Mouse (Mus musculus): ENCODE measurements at regions not wholly inside any gene's neighbourhood (a gene's known extent, or its start where the extent isn't known, plus 50 kb on each side); places are given as distances from the start of the nearest gene placed in this dataset.

DNA sequence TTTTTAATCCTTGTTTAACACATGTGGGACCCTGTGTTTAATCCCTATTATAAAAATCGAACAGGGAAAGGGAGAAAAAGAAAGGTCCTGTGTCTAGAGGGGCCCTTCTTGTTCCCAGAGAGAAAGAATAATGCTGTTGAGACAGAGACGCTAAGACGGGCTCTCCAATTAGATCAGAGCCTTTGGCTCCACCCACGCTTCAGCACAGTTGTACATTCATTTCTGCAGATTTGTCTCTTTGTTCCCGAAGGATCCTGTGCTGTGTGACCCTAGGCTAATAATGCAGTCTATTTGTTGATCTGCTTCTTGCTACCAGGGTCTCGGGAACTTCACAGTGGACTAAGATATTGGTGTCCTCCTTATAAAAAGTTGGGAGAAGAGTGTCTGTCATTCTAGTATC, 92.0 kb downstream of the Cdc5l start:
- DNase-seq (ENCODE audit: low read depth, low spot score) = no peak

DNA sequence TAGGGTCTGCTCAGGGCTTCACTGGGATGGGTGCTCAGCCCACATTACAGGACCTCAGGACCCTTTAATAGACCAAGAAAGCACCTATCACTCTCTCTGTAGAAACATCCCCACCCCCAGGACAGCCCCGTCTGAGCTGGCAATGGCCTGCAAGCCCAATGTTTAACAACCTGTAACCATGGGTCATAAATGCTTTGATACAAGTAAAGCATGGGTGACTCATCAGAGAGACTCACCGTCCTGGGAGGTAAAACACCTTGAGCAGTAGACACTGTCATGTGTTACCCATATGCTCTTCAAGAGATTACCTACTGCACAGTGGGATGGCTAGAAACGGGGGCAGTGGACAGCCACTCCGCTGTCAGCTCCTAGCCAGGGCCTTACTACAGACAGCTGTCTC, 92.7 kb downstream of the Cdc5l start:
- no peak for DNase-seq (ENCODE audit: low read depth, low spot score)

DNA sequence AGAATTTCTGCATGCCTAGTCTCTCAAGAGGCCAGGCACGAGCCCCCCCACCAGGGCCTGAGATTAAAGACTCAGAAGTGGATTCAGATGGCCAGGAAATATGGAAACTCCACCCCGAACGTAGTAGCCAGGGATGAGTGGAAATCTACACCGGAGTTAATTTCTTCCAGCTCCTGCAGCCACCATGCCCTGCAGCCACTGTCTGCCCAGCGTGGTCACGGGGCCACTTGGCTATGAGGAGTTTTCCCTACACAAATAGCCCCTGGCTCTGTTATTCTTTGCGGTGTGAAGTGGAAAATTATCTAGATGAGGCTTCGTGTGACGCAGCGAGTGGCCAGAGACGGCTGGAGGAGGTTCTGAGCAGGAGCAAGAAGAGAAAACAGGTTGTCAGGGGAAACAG, 94.3 kb downstream of the Cdc5l start:
- no peak for DNase-seq (ENCODE audit: low read depth, low spot score)

DNA sequence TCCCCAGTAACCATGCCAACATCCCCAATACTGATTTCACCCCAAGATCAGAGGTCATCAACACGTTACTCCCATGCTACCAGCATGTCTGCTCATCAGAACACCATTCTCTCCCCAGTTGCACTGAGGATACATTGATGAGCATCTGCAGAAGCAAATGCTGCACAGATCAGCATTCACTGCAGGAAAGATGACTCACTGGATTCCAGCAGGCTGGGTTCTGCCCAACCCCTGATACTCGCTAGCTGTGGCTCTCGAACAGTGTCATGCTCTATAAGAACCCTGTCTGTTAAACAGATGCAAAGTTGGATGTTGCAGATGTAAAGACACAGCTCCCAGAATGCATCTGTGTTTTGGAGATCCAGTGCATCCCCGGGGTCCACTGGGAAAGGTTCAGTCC, 95.5 kb downstream of the Cdc5l start:
- DNase-seq (ENCODE audit: low read depth, low spot score) = no peak

DNA sequence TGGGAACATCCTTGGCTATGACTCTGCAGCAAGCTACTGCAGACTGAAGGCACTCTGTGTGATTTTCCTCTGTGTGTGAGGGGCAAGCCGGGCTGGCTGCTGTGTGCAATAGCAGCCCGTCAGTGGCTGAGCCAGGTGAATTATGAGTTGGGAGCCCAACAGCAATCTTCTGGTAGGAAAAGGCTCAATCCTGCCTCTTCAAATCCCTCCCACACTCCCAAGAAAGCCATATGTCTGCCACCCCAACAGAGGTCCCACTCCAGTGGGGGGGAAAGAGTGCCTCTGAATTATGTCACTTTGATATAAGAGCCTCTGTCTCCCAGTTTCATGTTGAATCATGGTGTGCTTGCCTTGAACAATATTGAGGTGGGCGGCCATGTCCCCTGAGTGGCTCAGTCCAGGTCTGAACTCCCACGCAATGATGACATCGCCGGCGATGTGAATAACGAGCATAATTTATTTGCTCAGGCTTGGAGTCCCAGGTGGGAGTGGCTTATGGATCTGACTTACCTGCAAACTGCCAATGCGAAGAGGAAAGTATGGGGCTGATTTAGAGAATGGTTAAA, 97.9 kb downstream of the Cdc5l start:
- no peak for DNase-seq (ENCODE audit: low read depth, low spot score)

DNA sequence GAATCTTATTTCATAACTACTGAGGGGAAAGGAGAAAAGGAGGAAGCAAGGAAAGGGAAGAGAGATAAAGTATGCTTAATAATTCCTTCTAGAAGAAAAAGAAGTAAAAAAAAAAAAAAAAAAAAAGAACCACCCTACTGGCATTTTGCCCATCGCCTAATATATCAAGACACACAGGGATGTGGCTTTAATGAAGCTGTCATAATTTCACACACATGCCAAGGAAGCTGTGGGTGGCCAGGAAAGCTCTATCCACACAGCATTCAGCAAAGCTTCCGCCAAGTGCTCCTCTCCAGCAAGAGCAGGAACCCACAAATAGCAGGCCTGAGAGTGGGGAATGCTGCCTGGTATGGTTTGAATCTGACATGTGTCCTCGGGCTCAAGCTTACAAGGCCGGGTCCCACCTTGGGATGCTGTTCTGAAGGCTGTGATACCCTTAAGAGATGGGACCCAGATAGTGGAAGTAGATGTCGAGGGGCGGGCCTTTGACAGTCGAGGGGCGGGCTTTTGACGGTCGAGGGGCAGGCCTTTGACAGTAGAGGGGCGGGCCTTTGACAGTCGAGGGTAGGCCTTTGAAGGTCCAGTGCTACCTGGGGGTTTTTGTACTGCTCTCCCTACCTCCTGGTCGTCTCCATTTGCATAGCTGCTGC, 98.7 kb downstream of the Cdc5l start:
- DNase-seq (ENCODE audit: low read depth, low spot score) = no peak

DNA sequence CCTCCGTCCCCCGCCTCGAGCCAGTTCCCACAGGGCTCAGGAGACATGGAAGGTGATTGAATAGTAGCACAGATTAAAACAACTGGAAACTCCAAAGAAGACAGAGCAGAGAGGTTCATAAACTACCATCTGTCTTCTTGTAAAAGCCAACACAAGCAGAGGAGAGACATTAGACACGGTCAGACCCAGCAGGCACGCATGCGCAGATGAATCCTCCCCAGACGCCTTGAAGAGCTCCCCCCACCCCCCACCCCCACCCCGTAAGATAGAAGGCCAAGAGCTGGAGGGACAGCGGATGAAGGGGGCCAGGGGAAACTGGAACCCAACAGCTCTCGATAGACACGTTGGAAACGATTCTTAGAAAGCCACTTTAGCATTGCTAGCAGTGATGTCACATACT, 101.2 kb downstream of the Cdc5l start:
- DNase-seq (ENCODE audit: low read depth, low spot score) = no peak

DNA sequence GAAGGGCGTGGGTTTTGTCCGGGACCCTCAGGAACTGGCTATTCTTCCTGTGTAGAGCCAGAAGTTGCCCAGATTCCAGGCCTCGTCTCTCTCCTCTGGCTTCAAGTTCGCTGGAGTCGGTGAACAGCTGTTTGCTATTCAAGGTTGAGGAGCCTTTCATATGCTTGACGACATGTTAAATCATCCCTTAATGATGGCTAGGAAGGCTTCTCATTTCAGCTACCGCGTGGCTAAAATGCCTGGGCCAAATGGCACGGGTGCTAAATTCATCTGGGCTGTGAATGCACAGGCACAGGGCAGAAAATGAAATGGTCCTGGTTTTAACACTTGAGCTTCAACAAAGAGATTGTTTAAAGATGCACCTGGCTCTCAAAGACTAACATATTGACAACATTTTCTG, 104.3 kb downstream of the Cdc5l start:
- DNase-seq (ENCODE audit: low read depth, low spot score) = no peak

DNA sequence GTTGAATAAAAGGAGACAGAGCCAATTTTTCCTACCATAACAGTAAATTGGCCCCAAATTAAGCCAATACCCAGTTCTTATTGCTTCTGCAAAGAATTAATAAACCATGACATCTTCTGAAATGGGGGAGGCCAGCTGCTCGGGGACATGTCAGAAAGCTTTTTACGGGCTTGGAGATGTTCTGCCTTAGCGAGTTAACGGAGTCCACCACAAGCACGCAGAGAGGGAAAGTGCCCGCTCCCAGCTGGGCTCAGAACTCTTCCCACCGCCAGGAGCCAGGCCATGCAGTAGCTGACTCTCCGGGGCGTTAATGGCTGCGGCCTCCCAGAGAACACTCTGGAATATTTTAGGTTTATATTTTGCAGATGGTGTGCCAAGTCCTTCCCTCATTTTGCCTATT, 106.8 kb downstream of the Cdc5l start:
- no peak for DNase-seq (ENCODE audit: low read depth, low spot score)

DNA sequence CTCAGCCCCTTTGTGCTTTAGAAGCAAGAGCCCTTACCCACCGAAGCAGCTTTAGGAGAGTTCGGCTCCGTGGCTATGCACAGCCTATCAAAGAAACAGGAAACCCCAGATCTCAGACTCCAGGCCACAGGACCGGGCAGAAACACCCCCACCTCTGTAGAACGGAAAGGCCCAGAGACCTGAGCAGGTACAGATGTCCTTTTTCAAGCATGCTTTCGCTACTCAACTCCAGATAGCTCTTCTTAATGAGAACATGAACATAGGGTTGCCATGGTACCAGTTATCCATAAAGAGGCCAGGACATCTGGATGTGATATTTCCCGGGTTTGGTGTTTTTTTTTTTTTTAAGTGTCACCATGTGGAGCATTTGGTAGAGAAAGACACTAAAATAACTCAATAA, 107.4 kb downstream of the Cdc5l start:
- no peak for DNase-seq (ENCODE audit: low read depth, low spot score)

DNA sequence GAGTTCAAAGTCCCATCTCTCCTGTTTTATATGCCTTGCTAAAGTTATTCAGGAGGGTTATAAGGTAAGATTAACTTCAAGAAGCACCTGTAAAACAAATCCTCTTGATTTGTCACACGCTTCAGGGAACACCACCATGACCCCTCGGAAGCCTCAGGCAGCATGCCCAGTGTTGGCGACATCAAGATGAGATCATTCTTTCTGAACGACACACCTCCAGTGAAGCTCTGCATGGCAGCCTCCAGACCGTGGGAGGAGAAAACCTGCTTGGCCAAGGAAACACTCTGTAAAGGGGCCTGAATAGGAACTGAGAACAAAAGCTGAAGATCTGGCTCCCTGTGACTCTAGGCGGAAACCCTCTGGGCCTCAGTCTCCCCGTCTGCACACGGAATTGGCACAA, 110.7 kb downstream of the Cdc5l start:
- DNase-seq (ENCODE audit: low read depth, low spot score) = no peak

DNA sequence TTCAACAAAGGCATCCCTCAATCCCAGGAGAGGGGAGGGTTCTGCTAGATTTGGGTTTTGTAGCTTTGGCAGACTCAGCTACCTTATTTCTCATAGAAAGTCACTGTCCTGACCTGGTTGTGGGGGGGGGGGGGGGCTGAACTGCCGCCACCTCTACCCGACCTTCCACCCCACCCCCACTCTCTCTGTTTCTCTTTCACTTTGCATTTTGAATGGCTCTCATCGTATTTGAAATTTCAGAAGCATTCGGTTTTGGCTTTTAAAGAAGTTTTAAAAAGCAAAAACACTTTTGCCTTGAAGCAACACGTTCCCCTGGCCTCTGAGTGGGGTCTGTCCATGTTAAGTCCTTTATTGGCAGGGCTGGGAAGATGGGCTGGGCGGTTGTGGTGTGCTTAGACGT, 113.5 kb downstream of the Cdc5l start:
- no peak for DNase-seq (ENCODE audit: low read depth, low spot score)

DNA sequence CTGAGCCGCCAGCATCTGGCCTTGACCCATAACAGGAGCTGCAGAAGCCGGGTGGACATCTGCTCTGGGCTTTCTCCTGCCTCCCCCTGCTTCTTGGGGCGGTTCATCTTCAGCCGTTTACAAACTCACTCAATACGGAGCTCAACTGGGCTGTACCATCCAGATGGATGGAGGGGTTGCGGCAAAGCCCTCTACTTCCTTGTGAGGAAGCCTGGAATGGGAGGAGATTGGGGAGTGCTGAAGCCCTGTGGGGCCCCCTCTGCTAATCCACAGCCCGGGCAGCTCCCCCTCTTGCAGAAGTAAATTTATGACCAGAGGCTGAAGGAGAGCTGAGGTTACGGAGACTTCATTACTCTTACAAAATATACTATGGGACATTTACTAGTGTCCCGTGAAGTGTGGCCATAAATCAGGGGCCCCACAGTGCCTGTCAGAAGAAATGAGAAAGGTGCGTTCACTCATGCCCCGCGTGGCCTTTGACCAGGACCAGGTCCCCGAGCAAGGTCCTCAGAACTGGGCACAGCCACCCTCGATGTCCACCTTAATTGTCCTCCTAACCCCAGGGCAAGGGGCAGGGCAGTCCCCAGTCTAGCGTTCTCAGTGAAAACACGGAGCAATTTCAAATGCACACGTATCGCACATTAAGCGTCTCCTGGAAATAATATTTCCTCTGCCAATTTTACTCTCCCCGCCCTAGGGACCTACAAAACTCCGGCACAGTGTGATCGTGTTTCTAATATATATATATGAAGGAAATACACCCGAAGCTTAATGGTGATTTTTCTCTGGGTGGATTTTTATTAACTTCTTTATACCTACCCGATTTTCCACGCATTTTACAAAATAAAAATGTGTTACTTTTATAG, 115.1 kb downstream of the Cdc5l start:
- DNase-seq (ENCODE audit: low read depth, low spot score) = no peak

DNA sequence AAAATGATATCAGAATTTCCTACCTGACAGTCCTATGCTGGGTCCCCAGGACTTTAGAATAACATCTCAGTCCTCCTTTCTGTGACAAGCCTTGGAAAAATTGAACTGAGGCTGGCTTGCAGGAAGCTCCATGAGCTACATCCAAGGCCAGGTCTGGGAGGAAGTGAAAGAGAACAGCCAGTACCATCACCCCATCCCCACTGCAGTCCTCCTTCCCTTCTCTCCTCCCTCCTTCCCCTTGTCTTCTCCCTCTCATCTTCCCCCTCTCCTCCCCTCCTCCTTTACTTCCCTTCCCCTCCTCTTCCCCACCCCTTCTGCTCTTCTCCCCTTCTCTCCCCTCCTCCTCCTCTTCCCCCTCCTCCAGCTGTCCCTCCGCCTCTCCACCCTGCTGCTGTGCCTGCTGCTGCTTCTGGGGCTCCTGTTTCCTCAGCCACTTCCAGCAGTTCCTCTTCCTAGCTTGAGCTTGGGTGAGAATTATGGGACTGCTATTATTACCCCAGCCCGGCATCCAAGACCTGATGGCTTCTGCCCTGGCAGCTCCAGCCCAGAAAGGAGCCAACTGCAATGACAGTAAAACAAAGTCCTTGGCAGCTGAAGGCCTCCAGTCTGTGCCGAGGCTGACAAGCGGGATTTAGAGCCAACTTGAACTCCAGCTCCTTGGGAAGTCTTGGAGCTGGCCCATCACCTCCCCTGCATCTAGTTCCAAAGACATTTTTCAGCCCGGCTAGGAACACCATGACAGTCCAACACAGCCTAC, 120.8 kb downstream of the Cdc5l start:
- peak; percentile 61 for DNase-seq (ENCODE audit: low read depth, low spot score)

DNA sequence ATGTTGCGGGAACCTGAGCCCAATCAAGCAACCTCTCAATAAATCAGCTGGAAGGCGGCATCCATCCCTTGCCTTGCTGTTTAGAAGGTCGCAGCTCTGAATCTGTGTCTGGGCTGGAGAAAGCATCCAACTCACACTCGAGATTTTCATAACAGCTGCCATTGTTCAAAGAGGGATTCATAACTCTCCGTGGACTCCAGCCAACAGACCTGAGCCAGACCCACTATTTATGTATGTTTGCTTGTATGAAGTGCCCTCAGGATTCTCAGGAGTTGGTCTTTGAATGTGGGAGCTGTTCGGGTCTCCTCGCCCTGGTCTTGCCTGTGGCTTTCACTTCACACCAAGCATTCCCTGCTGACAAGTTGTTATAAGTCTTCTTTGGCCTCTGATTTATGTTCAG, 127.0 kb downstream of the Cdc5l start:
- DNase-seq (ENCODE audit: low read depth, low spot score) = no peak

DNA sequence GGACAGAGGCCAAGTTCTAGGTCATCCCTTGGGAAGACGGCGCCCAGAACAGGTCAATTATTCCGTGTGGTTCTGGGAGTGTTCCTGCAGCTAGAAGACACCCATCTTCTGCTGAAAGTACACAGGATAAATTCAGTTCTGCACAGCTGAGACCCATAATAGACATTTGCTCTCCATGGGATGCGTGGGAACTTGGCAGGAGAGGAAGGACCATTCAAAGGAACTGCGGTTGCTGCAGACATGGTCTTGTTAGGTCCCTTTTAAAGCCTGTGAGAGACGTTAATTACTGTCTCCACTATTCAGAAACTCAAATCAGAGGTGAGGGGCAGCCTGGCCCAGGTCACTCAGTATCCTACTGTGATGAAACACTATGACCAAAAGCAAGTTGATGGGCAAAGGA, 130.4 kb downstream of the Cdc5l start:
- DNase-seq (ENCODE audit: low read depth, low spot score) = no peak

DNA sequence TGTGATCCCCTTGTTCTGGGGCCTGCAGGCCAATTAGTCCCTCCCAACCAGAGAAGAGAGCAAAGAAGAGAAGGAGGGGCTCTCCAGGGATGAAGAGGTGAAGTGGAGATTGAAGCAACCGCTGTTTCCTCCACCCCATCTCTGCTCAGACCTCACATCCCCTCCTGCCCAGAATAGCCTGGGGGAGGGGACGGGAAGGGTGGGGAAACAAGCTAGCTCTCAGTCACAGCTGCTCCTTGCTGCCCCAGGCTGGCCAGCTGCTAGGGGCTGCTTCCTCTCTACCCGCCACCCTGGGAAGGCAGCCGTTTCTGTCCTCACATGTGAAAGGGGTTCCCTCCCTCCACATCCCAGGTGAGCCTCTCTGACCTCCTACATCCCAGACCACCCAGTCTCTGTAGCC, 135.2 kb downstream of the Cdc5l start:
- DNase-seq (ENCODE audit: low read depth, low spot score) = no peak

DNA sequence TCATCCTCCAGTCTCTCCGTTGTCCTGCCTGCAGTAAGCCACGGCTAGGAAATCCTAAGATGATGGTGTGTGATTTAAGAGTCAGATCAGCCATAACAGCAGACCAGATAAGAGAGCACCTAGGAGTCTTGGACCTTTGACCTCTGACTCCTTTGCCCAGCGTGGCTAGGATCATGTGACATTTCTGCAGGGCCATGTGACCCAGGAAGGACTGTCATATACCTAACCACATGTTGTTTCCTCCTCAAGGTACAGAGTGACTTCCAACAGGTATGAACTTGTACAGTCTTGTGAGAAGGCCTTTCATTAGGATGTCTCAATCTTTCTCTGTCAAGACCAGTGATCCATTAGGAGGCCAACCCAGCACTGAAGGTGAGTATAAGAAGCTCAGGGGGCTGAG, 135.7 kb downstream of the Cdc5l start:
- DNase-seq (ENCODE audit: low read depth, low spot score) = no peak

DNA sequence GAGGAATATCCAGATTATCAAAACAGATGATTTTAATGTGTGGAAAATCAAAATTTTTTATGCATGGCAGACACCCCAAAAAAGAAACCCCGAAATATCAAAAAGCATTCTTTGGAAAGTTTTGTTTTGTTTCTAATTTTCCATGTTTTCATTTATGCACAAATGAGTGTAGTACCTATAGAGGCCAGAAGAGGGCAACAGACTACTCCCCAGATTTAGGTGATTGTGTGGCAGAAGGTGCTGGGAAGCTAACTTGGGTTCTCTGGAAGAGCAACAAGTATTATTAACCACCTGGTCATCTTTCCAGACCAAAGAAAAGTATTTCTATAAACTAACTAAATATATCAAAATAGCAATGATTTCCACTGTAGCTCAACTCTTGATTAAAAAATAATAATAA, 137.2 kb downstream of the Cdc5l start:
- no peak for DNase-seq (ENCODE audit: low read depth, low spot score)

DNA sequence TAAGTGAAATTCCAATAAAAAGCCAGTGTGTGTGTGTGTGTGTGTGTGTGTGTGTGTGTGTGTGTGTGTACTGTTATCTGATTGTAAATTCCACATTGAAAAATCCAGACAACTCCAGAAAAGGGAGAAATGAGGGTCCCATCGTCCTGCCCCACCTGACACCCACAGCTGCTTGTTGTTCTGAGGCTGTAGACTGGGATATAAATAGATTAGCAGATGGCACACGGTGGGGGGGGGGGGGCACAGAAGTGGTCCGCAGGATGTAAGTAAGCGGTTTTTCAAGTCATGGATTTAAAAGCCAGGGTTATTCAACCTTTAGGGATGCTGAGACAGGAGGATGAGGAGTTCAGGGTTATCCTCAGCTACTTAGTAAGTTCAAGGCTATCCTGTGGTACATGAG, 138.7 kb downstream of the Cdc5l start:
- DNase-seq (ENCODE audit: low read depth, low spot score) = no peak

DNA sequence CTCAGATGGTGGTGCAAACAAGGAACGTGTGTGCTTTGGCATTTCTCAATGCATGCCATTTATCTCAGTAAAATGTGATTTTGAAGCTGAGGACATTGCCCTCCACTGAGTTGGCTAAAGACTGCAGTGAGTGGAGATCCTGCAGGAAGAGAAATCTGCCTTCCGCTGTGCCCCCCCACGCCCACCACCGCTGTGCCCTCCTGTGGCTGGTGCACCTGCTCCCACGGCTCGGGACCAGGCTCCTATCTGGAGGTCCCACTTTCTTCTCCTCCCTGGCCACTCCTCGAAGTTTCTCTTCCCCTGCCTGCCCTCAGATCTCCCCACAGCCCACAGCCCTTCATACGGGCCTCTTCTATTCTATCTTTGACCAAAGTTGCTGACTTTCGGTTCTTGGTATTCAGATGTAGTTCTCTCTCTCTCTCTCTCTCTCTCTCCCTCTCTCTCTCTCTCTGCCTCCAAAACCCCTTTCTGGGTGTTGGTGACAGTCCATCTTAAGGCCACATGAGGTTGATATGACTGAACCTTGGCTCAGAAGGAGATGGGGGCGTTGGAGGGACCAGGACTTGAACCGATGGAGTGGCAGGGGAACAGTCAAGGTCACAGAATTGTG, 139.2 kb downstream of the Cdc5l start:
- DNase-seq (ENCODE audit: low read depth, low spot score) = no peak

DNA sequence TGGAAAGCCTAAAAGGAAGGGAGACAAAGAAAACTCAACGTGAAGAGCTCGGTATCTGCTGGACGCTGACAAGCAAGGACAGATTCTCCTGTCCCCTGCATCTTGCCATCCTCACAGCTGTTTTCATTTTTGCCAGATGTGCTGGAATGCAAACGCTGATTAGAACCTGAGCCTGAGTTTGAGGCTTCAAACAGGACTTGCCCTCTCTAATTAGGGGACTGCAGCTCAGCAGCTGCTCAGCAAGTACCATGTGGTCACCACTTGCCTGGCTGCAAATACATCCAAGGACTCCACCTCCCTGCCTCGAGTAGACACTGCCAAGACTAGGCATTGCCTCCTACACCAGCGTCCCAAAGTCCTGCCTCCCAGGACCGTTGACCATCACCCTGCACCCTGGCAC, 140.7 kb downstream of the Cdc5l start:
- no peak for DNase-seq (ENCODE audit: low read depth, low spot score)

Measured in brain, embryonic 18.5 days (tissue).